Mouse (Mus musculus): Measurements from ENCODE around the gene Btbd11.

Gene Btbd11

DNA sequence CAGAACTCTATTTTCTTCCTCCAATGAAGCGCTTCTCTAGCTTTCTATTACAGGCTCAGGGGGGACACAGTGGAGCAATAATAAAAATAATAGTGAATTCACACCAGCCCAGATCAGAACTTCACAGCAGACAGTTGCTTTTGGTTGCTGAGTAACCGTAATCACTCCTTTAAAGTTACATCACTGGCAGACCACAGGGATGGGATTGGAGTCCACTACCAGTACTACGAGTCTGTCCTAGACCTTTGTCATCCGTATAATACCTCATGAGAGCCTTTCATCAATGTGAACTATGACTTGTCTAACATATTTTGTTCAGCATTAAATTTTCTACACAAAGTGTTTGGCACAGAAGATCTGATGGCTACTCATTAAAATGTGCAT lies 35.0 kb downstream of the Btbd11 start:
- DNase-seq, result no peak

DNA sequence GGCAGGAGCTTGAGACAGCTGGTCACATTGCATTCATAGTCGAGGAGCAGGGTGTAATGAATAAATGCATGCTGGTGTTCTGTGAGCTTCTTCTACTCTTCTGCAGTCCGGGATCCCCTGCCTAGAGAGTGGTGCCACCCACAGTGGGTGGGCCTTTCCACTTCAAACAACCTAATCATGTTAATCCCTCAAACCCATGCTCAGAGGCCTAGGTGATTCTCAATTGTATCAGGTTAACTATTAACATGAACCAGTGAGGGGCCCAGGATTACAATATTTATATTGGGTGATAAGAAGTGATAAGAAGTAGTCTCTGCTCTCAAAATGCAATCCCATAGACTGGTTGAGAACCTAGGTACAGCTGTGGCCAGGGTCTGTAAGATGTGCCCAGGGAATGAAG lies 39.1 kb downstream of the Btbd11 start:
- DNase-seq, result no peak

DNA sequence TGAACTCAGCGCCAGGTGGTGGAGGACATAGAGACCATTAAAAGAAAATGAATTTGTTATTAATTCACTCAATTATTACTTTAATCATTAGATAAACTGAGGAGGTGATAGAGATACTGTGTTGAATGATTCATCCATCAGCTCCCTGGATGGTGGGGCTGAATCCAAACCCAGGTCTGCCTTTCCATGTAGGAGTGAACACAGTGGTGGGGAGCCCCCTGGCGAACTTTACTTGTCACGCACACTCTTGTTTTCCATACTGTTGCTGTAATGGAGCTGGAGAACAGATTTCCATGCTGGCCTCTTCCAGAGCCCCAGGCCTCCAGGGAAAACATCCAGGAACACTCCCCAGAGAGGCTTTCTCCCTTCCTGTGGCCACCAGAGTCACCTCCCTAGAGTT lies 50.6 kb downstream of the Btbd11 start:
- no peak for DNase-seq

DNA sequence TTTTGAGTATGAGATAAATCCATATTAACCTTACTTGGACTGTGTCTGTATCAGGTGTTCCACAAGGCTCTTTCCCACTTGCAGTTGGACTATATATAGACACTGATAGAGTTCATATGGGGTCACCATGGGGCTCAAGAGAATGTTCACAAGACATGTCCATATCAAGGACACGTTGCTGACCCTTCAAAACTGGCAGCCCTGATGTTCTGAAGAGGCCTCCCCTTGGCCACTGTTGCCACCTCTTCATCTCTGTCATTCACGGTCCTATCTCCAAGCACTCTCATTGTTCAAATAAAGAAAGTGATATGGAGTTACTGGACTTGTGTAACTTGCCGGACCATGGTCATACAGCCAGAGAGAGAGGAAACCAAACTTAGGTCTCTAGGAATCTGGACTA lies 56.8 kb downstream of the Btbd11 start:
- DNase-seq, result no peak

DNA sequence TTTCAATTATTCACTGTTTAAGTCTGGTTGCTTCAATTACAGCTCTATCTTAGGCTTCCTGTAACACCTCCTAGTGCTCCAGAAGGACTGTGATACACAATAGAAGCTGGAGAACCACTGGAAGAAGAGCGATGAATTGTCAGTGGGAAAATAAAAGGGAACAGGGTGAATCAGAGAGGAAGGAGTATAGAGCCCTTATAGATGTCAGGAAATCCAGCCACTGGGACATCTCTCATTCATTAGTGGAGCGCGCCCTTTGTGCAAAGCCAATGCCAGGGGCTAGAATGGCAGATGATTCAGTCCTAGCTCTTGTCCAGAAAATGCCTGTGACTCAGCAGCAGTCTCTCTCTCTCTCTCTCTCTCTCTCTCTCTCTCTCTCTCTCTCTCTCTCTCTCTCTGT lies 59.3 kb downstream of the Btbd11 start:
- no peak for DNase-seq

DNA sequence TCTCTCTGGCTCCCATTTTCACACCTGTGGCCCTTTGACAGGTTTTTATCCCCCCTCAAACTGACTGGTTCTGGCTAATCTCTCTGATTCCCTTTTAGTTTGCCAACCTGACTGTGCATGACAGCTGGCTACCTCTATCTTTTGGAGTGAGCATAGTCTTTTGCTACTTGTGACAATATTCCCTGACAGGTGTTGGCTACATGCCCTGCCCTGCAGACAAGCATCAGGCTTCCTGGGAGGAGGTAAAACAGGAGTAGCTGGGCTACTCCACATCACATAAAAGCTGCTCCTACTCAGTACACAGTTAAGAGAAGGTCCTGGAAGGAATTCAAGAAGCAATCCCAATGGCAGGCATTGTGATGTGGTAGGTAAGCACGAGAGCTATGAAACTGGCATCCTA lies 60.1 kb downstream of the Btbd11 start:
- no peak for DNase-seq

DNA sequence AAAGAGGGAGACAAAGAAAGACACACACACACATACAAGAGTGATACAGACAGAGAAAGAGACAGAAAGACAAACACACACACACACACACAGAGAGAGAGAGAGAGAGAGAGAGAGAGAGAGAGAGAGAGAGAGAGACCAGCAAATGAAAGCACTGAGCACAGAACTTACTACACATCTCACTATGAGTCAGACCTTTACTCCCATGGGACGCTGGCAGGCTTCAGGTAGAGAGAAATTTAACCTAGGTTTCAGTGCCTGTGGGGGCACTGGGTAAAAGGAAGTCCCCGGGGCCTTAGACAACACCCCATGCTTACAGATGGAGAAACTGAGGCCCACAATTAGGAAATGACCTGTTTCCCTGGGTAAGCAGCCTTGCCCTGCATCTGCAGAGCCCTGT lies 61.3 kb downstream of the Btbd11 start:
- no peak for DNase-seq

DNA sequence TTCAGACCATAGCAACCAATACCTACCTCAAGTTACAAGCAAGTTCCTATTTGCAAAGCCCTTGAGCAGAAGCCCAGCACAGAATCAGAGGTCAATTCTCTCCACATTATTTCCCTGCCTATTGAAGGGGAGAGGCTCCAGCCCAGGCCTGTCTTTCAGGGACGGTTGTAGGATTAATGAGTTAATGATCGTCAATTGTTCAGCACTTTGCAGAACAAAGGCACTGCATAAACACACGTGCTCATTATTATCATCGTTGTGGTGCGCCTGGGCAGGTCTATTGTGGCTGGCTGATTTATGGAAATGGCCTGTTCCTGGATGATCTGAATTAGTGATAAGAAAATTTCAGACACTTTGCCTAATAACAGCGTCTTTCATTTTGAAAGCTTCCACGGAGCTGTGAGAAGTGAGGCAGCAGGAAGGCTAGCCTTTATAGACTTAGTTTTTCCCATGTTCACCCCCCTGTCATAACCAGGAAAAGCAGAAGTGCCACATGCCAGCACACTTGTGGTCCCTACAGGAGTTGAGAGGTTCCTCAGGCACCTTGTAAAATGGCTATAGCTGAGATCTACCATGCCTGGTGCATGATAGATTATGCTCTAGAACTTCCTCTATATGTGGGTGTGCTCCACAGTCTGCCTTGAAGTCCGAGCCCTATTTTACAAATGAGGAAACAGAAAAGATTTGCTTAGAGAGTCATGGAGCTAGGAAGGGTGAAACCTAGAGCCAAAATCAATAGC lies 65.2 kb downstream of the Btbd11 start:
- DNase-seq, result peak; percentile 20

DNA sequence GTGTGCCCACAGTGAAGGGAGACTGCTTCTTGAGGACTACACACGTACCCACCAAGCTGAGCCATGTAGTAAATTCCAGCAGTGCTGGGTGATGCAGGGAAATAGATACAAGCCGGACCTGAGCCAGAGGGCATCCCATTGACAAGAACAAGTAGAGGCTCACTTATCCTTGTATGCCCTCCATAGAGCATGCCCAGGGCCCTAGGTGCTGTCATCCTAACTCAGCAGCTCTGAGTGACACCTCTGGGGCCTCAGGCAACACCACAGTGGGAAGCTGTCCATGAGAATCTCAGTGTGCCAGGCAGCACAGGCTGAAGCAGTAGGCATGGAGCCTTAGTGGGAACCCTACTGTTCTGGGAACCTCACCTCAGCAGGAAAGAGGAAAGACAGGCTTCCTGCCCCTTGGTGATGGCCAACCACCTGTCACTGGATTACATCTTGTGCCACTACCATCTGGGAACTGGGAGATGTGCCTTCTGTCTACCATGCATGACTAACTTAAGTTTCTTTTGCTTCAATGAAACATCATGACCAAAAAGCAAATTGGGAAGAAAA lies 66.7 kb downstream of the Btbd11 start:
- no peak for DNase-seq

DNA sequence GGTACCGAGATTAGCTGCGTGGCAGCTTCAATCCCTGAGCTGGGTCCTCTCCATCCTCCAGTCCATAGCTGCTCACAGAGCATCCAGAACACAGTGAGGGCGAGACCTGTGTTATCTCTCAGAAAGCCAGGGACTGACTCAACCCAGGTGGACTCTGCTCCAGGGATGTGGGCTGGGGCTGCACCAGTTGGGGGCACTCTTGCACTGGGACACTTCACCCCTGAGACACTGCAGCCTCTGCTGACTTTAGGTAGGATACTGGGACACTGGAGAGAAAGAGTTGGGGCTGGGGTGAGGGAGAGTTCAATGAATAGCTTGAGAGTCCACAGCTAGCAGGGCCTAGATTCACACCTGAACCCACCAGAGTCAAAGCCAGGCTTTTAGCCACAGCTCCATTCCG lies 69.4 kb downstream of the Btbd11 start:
- DNase-seq, result no peak

DNA sequence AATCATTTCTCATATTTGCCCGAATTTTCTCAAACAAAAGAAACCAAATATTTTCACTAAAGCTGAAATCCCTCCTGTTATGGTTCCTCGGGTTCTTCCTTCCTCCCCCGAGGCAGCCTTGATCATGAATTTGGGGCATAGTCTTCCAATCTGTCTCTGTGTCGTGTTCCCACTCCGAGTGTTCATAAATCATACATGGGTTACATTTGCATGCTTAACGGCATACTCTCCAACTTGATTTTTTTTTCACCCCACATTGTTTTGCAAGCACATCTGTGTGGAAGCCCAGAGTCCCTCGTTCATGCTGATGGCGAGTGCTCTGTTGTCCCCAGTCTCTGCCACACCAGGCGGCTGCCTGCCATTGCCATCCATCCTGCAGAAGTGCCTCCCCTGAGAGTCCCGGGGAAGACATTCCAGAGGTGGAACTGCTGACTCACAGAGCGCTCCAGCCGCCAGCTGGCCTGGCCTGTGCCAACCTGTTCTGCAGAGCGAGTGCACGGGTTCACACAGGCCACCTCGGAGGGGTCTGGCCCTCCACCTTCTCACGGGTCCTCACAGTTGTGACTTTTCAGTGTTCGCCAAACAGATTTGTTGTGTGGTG lies 72.2 kb downstream of the Btbd11 start:
- DNase-seq, result peak; percentile 72

DNA sequence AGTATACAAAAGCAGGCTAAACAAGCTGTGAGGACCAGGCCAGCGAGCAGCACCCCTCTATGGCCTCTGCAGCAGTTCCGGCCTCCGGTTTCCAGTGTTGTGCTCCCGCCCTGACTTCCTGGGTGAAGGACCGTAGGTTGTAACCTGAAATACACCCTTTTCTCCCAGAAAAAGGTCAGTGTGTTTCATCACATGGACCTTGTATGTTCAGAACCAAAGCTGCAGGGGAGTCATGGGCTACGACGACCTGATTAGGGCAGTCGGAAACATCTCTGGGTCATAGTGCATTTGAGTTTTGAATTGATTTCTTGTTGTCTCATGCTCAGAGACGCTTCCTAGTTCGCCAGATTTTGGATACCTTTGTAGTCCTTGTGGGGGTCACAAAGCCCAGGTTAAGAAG lies 74.1 kb downstream of the Btbd11 start:
- DNase-seq, result no peak

DNA sequence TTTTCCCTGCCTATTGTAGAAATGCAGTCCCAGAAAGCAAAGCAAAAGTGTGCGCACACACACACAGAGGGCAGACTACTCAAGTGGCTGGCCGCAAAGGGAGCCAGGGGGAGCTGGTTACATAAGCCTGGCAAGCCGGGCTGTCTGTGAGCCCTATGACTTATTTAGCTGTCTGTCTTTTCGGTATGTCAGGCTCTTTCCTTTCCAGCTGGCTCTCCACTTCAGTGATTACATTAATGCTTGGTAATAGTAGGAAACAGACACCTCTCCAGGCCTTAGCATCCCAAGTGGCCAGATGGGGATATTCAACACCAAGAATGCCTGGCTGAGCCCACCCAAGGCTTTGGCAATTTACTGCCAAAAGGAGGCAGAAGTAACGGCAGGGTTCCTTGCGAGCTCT lies 77.5 kb downstream of the Btbd11 start:
- DNase-seq, result peak; percentile 46

DNA sequence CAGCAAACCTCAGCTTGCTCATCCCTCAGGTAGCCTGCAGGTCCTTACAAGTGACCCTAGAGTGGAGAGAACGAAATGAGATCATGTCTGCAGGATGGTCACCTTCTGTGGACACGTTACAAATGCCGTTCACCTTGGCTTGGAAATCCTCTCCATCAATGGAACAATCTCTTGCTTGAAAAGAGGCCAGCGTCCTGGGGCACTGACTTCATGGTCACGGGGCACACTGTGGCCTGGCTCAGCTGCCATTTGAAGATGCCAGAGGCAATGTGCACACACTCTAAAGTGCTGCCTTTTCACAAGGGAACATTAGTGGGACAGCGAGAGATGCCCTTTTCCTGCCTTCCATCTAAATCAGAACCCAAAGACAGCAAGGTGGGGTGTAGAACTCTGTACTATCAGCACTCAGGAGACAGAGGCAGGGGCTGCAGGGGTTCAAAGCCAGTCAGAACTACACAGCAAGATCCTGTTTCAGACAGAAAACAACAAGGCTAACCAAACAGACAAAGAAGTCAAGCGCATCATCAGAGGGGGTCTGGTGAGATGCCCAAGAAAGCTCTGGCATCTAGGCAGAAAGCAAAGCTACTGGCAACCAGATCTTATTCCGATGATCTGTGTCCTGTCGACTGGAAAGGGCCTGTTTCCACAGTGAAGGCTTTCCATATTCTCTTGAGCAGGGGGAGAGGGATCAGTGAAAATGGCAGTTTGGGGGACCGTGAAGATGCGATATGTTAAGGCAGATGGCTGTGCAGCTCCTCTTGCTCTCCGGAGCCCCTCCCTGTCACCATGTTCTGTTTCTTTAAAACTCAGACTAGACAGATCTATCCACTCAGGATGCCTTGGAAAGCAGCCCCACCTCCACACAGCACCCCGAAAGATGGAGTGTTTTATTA lies 79.1 kb downstream of the Btbd11 start:
- DNase-seq, result no peak

DNA sequence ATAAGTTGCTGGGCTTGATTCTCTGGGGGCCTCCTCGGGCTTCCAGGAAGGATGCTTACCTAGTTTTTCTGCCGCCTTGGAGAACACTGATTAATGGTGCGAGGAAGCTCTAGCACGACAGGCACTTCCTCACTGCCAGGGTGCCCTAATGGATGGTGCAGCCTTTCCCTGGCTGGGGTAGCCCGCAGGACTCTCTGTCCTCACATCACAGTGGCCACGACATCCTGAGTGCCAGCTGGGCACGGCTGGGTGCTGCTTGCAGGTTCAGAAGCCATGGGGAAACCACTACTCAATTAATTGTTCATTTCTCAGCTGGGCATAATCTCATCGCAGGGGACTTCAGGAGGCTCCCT lies 79.8 kb downstream of the Btbd11 start:
- DNase-seq, result no peak

DNA sequence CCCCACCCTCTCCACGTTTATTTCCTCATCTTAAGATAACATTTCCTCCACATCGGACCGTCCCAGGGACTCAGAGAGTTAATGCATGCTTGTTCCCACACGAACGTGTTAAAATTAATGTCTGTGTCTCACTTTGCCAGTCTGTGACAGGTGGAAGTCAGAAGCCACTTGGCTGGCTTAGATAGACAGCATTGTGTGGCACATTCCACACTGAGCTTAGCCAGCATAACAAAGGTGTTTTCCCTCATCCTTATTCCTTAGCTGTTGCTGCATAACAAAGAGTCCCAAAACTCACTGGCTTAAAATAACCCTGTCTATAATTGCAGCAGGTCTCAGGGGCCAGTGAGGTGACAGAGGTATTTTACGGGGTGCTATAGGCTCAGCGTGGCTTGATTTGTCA lies 80.8 kb downstream of the Btbd11 start:
- DNase-seq, result no peak

DNA sequence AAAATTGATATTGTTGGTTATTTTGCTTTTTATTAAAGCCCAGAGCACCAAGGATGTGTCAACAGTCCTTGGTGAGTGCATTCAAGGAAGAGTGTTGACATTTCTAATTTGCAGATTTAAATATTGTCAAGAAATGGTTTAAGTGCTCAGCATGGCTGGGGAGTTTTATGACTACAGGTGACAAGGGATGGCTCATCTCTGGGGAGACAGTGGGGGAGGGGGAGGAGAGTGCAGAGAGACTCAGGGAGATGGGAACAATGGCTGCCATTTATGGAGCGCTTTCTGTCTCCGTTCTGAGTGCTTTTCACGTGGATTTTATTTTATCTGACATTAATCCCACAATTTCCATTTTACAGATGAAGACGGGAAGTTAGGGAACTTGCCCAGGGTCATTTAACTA lies 81.9 kb downstream of the Btbd11 start:
- DNase-seq, result no peak

DNA sequence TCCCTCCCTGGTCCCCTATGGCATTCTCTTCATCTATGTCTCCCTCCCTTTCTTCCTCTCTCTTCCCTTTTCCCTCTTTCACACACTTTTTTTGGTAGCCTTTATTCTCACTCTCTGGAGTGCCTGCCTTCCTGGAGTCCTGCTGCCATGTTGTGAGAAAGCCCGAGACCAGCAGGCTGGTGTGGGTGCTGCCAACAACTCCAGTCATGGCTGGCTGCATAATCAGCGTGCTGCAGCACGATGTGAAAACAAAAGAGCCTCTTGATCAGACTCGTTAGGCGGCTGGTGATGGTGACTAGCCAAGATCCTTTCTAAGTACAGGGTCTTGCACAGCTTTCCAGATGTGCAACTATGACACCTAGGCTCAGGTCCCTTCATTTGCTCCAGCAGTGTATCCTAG lies 82.7 kb downstream of the Btbd11 start:
- DNase-seq, result no peak

DNA sequence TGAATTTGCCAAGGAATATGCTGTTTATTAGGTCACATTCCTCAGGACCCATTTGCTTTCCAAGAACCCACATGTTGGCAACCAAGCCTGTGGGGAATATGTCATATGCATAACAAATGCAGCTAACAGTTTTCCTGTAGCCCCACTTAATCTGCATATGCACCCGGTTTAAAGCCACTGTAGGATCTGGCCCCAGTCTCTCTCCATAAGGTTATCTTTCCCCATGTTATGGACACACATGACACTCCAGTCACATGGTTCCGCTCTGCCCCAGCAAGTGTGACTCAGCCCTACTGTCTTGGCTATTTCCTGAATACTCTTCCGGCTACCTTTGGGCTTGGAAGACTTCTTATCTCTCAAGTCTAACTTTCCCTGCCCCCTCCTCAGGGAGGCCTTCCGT lies 86.7 kb downstream of the Btbd11 start:
- DNase-seq, result no peak

DNA sequence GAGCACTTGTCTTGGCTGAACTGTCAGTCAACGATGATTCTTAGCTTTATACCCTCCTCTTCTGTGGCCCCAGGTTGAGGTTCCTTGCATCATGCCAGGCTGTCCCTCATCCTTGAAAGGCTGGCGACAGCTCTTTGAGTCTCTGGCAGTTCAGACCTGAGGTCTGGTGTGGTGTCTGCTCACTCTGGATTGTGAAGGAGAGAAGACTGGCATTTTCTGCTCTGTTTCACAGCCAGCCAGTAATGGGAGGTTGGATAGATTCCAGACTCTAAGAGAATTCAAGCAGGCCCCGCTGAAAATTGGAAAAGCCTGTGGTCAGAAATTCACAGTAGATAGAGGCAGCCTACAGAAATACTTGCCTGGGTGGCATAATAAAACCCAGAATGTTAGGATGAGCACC lies 87.3 kb downstream of the Btbd11 start:
- no peak for DNase-seq

DNA sequence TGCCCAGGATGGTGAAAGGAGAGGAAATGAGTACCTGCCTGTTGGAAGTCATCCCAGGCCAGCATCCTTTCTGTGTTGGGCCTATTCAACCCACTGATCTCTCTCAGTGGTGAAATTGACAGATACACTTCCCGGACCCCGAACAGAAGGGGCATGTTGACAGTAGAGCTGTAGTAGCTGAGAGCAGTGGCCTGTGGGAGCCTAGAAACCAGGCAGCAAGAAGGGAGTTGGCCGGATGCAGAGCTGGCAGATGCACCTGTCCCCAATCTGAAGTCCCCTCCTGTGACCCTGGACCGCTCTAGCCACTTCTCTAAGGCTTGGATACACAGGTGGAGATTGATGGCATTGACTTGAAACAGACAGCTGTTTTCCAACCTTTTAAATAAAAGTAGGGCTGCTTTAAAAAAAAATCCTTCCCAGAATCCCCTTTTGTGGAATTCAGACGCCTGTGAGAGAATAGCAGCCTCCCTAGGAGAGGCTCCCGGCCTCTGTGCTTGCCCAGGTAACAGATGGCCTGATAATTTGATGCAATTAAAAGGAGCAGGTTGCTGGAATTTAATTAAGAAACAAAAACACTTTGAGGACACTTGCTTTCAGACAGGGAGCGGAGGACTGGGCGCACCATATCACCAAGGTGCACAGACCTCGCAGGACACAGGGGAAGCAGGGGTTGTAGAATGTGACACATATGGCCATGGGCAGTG lies 89.2 kb downstream of the Btbd11 start:
- no peak for DNase-seq

DNA sequence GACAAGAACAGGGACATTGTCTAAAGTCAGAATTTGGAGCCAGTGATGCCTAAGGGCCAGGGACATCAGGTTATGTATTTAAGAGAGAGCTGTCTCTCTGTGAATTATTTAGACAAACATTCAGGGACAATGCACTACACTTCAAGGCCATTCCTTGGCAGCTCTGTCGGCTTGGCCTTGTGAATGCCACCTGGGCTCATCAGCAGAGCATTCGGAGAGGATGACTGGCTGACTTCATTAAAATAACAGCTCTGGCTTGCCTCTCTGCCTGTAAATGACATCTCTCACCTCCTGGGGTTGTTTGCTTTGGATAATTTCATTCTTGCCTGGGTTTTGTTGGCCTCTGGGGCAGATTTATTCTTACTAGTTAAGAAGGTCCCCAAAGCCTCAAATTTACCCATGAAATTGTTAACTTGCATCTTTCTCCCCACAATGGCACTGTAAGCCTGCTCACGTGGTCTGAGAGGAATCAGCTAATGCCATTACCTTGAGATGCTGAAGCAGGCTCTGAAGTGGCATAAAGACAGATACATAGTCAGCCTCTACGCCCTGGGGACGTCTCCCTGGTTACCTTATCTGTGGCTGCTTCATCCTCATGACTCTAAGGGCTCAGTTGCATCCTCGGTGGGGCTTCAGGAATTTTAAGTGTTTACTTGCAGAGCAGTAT lies 93.5 kb downstream of the Btbd11 start:
- no peak for DNase-seq

DNA sequence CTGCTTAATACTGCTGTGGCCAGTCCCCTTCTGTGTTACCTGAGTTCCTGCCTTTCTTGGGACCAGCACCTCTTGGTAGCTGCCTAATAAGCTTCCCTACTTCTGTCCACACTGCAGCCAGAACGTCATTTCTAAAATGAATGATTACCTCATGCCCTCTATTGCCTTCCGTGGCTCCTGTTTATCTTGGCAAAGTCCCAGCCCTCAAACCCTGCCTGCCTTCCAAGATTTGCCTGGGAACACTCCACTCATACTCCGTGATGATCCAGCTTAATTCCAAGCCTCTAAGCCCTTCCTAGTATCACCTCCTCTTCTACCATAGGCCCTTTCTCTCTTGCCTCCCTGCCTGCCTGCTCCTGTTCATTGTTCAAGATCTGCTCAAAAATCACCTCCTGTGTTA lies 94.5 kb downstream of the Btbd11 start:
- no peak for DNase-seq
